In the genomic region with DNA sequence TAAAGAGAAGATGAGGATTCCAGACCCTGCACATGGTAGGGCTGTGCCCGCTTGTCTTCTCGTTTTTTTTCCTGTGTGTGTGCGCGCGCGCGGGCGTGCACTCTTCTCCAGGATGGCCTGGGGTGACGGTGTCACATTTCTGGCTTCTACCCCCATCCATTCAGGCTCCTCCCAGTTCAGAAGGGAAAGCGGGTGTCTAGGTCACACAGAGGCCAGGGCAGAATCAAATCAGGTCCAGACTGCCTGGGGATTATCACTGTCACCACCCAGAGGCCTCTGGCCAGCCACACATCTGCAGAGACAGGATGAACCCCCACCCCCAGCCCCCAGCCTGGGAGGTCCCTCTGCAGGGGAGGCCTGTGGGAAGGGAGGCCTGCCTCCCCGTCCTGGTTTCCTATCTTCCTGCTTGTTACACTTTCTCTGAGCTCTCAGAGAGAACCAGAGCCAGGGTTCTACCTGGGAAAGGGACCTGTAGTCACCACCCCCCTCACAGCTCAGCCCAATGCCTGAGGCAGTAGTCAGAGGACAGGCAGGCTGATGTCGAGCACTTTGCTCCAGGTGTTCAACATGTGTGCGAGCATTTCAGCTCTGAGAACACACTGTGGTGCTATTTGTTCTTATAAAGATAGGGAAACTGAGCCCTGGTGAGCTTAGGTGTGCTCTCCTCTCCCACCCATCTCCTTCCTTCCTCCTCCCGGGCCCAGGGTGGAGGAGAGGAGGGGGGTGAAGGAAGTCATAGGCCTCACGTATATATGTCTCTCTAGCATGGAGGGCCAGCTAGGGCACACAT, we compare ENCODE assay signal across 9 mouse cellular contexts. TPM values are rescaled to one million over a fixed set of nuclear protein-coding genes. Genes with fewer than 3 reads are reported as not detected.
DNase-seq lines count a peak whose midpoint lies in the region; ATAC-seq lines count a peak whose summit lies in the region.
"Had no signal": no experiment of that assay in that cellular context is flagged by ENCODE, and none has a peak within 500 bp of the region (broad histone marks: within the 10 kb centered on the region; RNA-seq: fewer than 3 reads in every experiment).

No protein-coding gene starts in this region.

- H3K9ac ChIP-seq in intestine, embryonic 15.5 days, result no peak overlapping the region
- no peak overlapping the region for H3K9ac ChIP-seq in liver, embryonic 13.5 days
- H3K9ac ChIP-seq: hindbrain, embryonic 14.5 days had no signal

- no peak overlapping the region; the same call in 1 of the 2 replicates for H3K27ac ChIP-seq in intestine, embryonic 15.5 days
- no peak overlapping the region for H3K27ac ChIP-seq in liver, embryonic 13.5 days
- H3K27ac ChIP-seq: hindbrain, embryonic 14.5 days had no signal

- WGBS in intestine, embryonic 15.5 days, result 26% methylated on average over 15 of the region's 15 CpGs
- 15% methylated on average over 15 of the region's 15 CpGs for WGBS in liver, embryonic 13.5 days (ENCODE audit: insufficient replicate concordance)

- H3K9me3 ChIP-seq in intestine, embryonic 15.5 days, result no peaks in the 10 kb centered on the region
- no peaks in the 10 kb centered on the region for H3K9me3 ChIP-seq in liver, embryonic 13.5 days (replicated peaks)

- H3K36me3 ChIP-seq in intestine, embryonic 15.5 days, result no peaks in the 10 kb centered on the region
- H3K36me3 ChIP-seq in liver, embryonic 13.5 days, result peaks cover 24% of the 10 kb centered on the region

- peak overlapping the region; percentile 96 for H3K4me2 ChIP-seq in intestine, embryonic 15.5 days (replicated peaks)
- peak overlapping the region; percentile 71 for H3K4me2 ChIP-seq in liver, embryonic 13.5 days
- H3K4me2 ChIP-seq: hindbrain, embryonic 14.5 days had no signal

- H3K4me3 ChIP-seq in intestine, embryonic 15.5 days (replicated peaks), result no peak overlapping the region
- no peak overlapping the region for H3K4me3 ChIP-seq in liver, embryonic 13.5 days (replicated peaks)

- peaks cover 34% of the 10 kb centered on the region for H3K27me3 ChIP-seq in intestine, embryonic 15.5 days (replicated peaks)
- H3K27me3 ChIP-seq in liver, embryonic 13.5 days, result peaks cover 100% of the 10 kb centered on the region

- 0 out of 2 replicates have a peak, but pooled peaks have one; percentile 27 for ATAC-seq in intestine, embryonic 15.5 days
- ATAC-seq in liver, embryonic 13.5 days (ENCODE audit: low read depth), result 0 out of 2 replicates have a peak, but pooled peaks have one; percentile 16

- peaks cover 60% of the 10 kb centered on the region for H3K4me1 ChIP-seq in intestine, embryonic 15.5 days (replicated peaks)
- H3K4me1 ChIP-seq in liver, embryonic 13.5 days (replicated peaks), result peaks cover 70% of the 10 kb centered on the region

- DNase-seq in adrenal gland, postnatal 14 days, result peak; percentile 51
- DNase-seq in adrenal gland, postnatal 25 days, result no peak
- DNase-seq in embryo, embryonic 10.5 days (ENCODE audit: low spot score), result peak; percentile 86
- DNase-seq in liver, embryonic 13.5 days, result no peak
- no peak for DNase-seq in left cerebral cortex, adult 9 months (ENCODE audit: low spot score in 2 of 2)
- no peak for DNase-seq in cerebellum, adult 11-12 months
- DNase-seq in spleen, postnatal 36 days (ENCODE audit: low spot score in 2 of 2), result no peak

RNA-seq across cellular contexts. Expression of a gene that starts 2.7 kb away (rescaled TPM):
- 8.7 TPM in 2 replicates for total RNA-seq in adrenal gland, postnatal 14 days (2021)
- total RNA-seq in adrenal gland, postnatal 25 days (2021), result 4.3 and 7.2 TPM in 2 replicates
- polyA plus RNA-seq in intestine, embryonic 15.5 days (2015; fragmentation: Nextera tagmentation; extraction: Ambion mirVana), result 0.74 and 1.2 TPM in 2 replicates
- 0.15 and 0.25 TPM in 2 replicates for polyA plus RNA-seq in liver, embryonic 13.5 days (2015; fragmentation: Nextera tagmentation; extraction: Ambion mirVana)

RNA-seq across cellular contexts. Expression of a gene that starts 45.5 kb away (rescaled TPM):
- 69.2 and 73.4 TPM in 2 replicates for total RNA-seq in adrenal gland, postnatal 14 days (2021)
- 70.9 and 71.7 TPM in 2 replicates for total RNA-seq in adrenal gland, postnatal 25 days (2021)
- 86.6 and 92.6 TPM in 2 replicates for polyA plus RNA-seq in intestine, embryonic 15.5 days (2015; fragmentation: Nextera tagmentation; extraction: Ambion mirVana)
- polyA plus RNA-seq in liver, embryonic 13.5 days (2015; fragmentation: Nextera tagmentation; extraction: Ambion mirVana), result 69.1 and 75.4 TPM in 2 replicates

Comparison
In these comparisons a context has a peak if more than half of its experiments do, and no peak if none do; other contexts are left out.
1. DNase-seq: peak in adrenal gland, postnatal 14 days (single experiment) and embryo, embryonic 10.5 days (single experiment); none in adrenal gland, postnatal 25 days (single experiment), liver, embryonic 13.5 days (single experiment), left cerebral cortex, adult 9 months (0 of 2), cerebellum, adult 11-12 months (single experiment) and spleen, postnatal 36 days (0 of 2).